7 mouse cellular contexts compared by ENCODE assay signal in genomic region chr5:36574147-36574870, GRCm38 (mm10). TPM values are rescaled to one million over a fixed set of nuclear protein-coding genes. Genes with fewer than 3 reads are reported as not detected.
A peak's percentile ranks its signal among the peaks of the same experiment; 100 is the strongest.
DNase-seq lines count a peak whose midpoint lies in the region; ATAC-seq lines count a peak whose summit lies in the region.

No protein-coding gene starts in this region.

- peaks cover 33% of the 10 kb centered on the region for H3K4me1 ChIP-seq in heart, embryonic 10.5 days
- peaks cover 22% of the 10 kb centered on the region for H3K4me1 ChIP-seq in limb, embryonic 15.5 days
- H3K4me1 ChIP-seq in midbrain, embryonic 10.5 days: peaks cover 16% of the 10 kb centered on the region

- intact Hi-C loops in left cerebral cortex, postnatal 36 days (cut with DNase I): no loop called here

- DNase-seq in A20 (ENCODE audit: low read depth, low spot score): peak; percentile 74
- peak; percentile 27 to 35 for DNase-seq in CD8-positive naive resting alpha-beta T cell, adult 2 months (ENCODE audit: low read depth in 2 of 2, low spot score in 2 of 2)
- DNase-seq in heart, embryonic 10.5 days (ENCODE audit: low spot score): no peak
- peak; percentile 49 for DNase-seq in testis, postnatal 14 days (ENCODE audit: low spot score)
- no peak for DNase-seq in midbrain, embryonic 10.5 days (ENCODE audit: low spot score)
- no peak for DNase-seq in left cerebral cortex, postnatal 36 days (ENCODE audit: low spot score in 2 of 2)

- no peaks in the 10 kb centered on the region for H3K27me3 ChIP-seq in heart, embryonic 10.5 days (ENCODE audit: insufficient read depth, poor library complexity, severe bottlenecking)
- no peaks in the 10 kb centered on the region for H3K27me3 ChIP-seq in limb, embryonic 15.5 days
- no peaks in the 10 kb centered on the region for H3K27me3 ChIP-seq in midbrain, embryonic 10.5 days (ENCODE audit: low read depth, poor library complexity, severe bottlenecking)

- H3K36me3 ChIP-seq in heart, embryonic 10.5 days: peaks cover 14% of the 10 kb centered on the region; the same call in 1 of the 2 replicates
- H3K36me3 ChIP-seq in limb, embryonic 15.5 days: peaks cover 12% of the 10 kb centered on the region
- peaks cover 16% of the 10 kb centered on the region for H3K36me3 ChIP-seq in midbrain, embryonic 10.5 days

- H3K4me3 ChIP-seq in heart, embryonic 10.5 days: no peak overlapping the region
- H3K4me3 ChIP-seq in limb, embryonic 15.5 days: no peak overlapping the region
- H3K4me3 ChIP-seq in midbrain, embryonic 10.5 days: no peak overlapping the region

- H3K9me3 ChIP-seq in heart, embryonic 10.5 days: no peaks in the 10 kb centered on the region
- H3K9me3 ChIP-seq in limb, embryonic 15.5 days: no peaks in the 10 kb centered on the region
- H3K9me3 ChIP-seq in midbrain, embryonic 10.5 days (replicated peaks): no peaks in the 10 kb centered on the region

- no peak overlapping the region for H3K4me2 ChIP-seq in limb, embryonic 15.5 days

- H3K9ac ChIP-seq in limb, embryonic 15.5 days: no peak overlapping the region

- peak overlapping the region; percentile 84 for H3K27ac ChIP-seq in heart, embryonic 10.5 days
- peak overlapping the region; percentile 63 for H3K27ac ChIP-seq in limb, embryonic 15.5 days
- H3K27ac ChIP-seq in midbrain, embryonic 10.5 days (replicated peaks): no peak overlapping the region; the same call in 1 of the 2 replicates

- ATAC-seq in limb, embryonic 15.5 days (ENCODE audit: insufficient number of reproducible peaks, low FRiP score, low TSS enrichment, low read depth): no peak

- WGBS in heart, embryonic 10.5 days: 29% methylated on average over 8 of the region's 8 CpGs
- 47% methylated on average over 8 of the region's 8 CpGs for WGBS in limb, embryonic 15.5 days
- WGBS in midbrain, embryonic 10.5 days: 65% methylated on average over 8 of the region's 8 CpGs

RNA-seq across cellular contexts. Expression of gene Tbc1d14, which starts 18.8 kb away (rescaled TPM):
- polyA plus RNA-seq in heart, embryonic 10.5 days (2016; fragmentation: Nextera tagmentation; extraction: Ambion mirVana): 22.5 and 26.8 TPM in 2 replicates
- polyA plus RNA-seq in limb, embryonic 15.5 days (2015; fragmentation: Nextera tagmentation; extraction: Ambion mirVana): 38.2 and 40.1 TPM in 2 replicates
- polyA plus RNA-seq in midbrain, embryonic 10.5 days (2016; fragmentation: Nextera tagmentation; extraction: Ambion mirVana): 35.2 and 41.2 TPM in 2 replicates
- 10 to 100 TPM; 73.1 to 79.2 TPM for total RNA-seq in left cerebral cortex, postnatal 36 days (2021)

Comparison
In these comparisons a context has a peak if more than half of its experiments do, and no peak if none do; other contexts are left out.
1. DNase-seq: peak in A20 (single experiment), CD8-positive naive resting alpha-beta T cell, adult 2 months (2 of 2) and testis, postnatal 14 days (single experiment); none in heart, embryonic 10.5 days (single experiment), midbrain, embryonic 10.5 days (single experiment) and left cerebral cortex, postnatal 36 days (0 of 2).